Mouse (Mus musculus) lung, postnatal 0 days (tissue): Measurements from ENCODE around the gene Lgals1.

Experiments used
- CTCF ChIP-seq: IDR thresholded peaks from 2 replicates; pipeline ENCODE4 v1.5.1; 2016; ENCODE audit warnings: antibody characterized with exemption, mild to moderate bottlenecking
- EP300 ChIP-seq: IDR thresholded peaks from 2 replicates; pipeline ENCODE4 v1.6.1; 2016; ENCODE audit warnings: antibody characterized with exemption, mild to moderate bottlenecking, control low read depth

GRCm38 (mm10) chr15:78956351-78956750, 29.8 kb downstream of the Lgals1 start:
- TF ChIP-seq CTCF (peak; percentile 68), EP300 (no peak)
